Mouse (Mus musculus) G1E (cell line): ENCODE results near the gene Smtnl1. TPM values are rescaled to one million over a fixed set of nuclear protein-coding genes. Genes with fewer than 3 reads are reported as not detected.

Experiments used
- ATAC-seq: 2 replicates; pipeline ENCODE4 v1.8.0; 2016; ENCODE audit warnings: mild to moderate bottlenecking; ENCODE audit not compliant: insufficient number of reproducible peaks, poor library complexity, low FRiP score, severe bottlenecking; ENCODE audit errors: extremely low read depth
- DNase-seq: peaks from one replicate; pipeline ENCODE4 v3.0.0; 2012; ENCODE audit warnings: low spot score
- H3K27me3 ChIP-seq: 2 replicates; pipeline ENCODE4 v1.6.1; 2012; ENCODE audit warnings: mild to moderate bottlenecking, low read length, inconsistent platforms; ENCODE audit not compliant: insufficient read depth
- H3K36me3 ChIP-seq: replicated peaks from 2 replicates; pipeline ENCODE3; 2012; ENCODE audit warnings: mild to moderate bottlenecking, inconsistent platforms
- H3K4me1 ChIP-seq: 2 replicates; pipeline ENCODE4 v1.6.1; 2012; ENCODE audit warnings: low read depth, low read length, inconsistent platforms, mixed read lengths; ENCODE audit not compliant: insufficient read depth
- H3K4me3 ChIP-seq: 2 replicates; pipeline ENCODE4 v1.5.1; 2012; ENCODE audit warnings: low read depth, mild to moderate bottlenecking, inconsistent platforms, low read length, moderate library complexity, mixed read lengths
- H3K9me3 ChIP-seq: replicated peaks from 2 replicates; pipeline ENCODE4 v1.6.1; 2012; ENCODE audit warnings: inconsistent platforms
- CTCF ChIP-seq: IDR thresholded peaks from 2 replicates; pipeline ENCODE4 v1.5.1; 2012; ENCODE audit warnings: low read depth, low read length, inconsistent platforms, mixed read lengths
- GATA1 ChIP-seq: IDR thresholded peaks from 2 replicates; pipeline ENCODE4 v1.6.1; 2012; ENCODE audit warnings: borderline replicate concordance, low read length, inconsistent platforms, mixed read lengths
- GATA2 ChIP-seq: IDR thresholded peaks from 2 replicates; pipeline ENCODE4 v1.6.1; 2012; ENCODE audit warnings: low read depth, low read length, inconsistent platforms, borderline replicate concordance
- POLR2AphosphoS5 ChIP-seq: IDR thresholded peaks from 2 replicates; pipeline ENCODE4 v1.6.1; 2012; ENCODE audit warnings: low read depth, low read length, inconsistent platforms; ENCODE audit not compliant: insufficient replicate concordance
- TAL1 ChIP-seq: conservative IDR thresholded peaks from 2 replicates; pipeline ENCODE4 v1.6.1; 2012; ENCODE audit warnings: low read depth, low read length, inconsistent platforms, mixed read lengths
- polyA plus RNA-seq: library from polyadenylated mRNA; stranded (reverse); fragments of >175 nt; gene quantifications from 2 replicates; pipeline ENCODE4 v1.2.3, GENCODE M21; 2012
- total RNA-seq, 2 experiments: library from RNA; stranded (forward) in 1 of 2; stranded (reverse) in 1 of 2; fragments of 200-1000 nt in 1 of 2; fragments of >200 nt in 1 of 2; fragmentation: Nextera tagmentation in 1 of 2; gene quantifications; 2 replicates each; pipeline ENCODE4 v1.2.3; 2014 to 2017

The Smtnl1 gene
- total and polyA plus RNA-seq, 3 experiments: not detected

DNA sequence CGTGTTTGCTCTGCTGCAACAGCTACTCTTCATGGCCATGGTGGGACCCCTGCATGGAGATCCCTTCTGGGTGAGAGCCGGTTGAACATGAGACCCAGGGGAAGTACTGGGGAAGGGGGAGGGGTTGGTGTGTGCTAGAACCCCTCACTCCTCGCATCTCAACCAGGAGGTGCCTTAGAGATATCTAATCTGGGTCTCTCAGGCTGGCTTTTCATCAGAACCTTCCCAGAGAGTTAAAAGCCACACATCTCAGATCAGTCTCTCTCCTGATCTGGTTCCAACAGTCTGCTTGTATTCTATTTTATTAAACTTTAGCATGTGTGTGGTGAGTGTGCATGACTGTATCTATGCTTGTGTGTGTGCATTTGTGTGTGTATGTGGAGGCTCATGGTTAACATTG, 39.0 kb upstream of the Smtnl1 start:
- no peak for DNase-seq
- no peak overlapping the region for H3K4me3 ChIP-seq
- no peaks in the 10 kb centered on the region for H3K9me3 ChIP-seq
- no peak for ATAC-seq
- TF ChIP-seq TAL1: no peak
- TF ChIP-seq GATA1: no peak
- H3K27me3 ChIP-seq: peaks cover 79% of the 10 kb centered on the region
- no peaks in the 10 kb centered on the region for H3K36me3 ChIP-seq
- H3K4me1 ChIP-seq: peaks cover 9% of the 10 kb centered on the region

DNA sequence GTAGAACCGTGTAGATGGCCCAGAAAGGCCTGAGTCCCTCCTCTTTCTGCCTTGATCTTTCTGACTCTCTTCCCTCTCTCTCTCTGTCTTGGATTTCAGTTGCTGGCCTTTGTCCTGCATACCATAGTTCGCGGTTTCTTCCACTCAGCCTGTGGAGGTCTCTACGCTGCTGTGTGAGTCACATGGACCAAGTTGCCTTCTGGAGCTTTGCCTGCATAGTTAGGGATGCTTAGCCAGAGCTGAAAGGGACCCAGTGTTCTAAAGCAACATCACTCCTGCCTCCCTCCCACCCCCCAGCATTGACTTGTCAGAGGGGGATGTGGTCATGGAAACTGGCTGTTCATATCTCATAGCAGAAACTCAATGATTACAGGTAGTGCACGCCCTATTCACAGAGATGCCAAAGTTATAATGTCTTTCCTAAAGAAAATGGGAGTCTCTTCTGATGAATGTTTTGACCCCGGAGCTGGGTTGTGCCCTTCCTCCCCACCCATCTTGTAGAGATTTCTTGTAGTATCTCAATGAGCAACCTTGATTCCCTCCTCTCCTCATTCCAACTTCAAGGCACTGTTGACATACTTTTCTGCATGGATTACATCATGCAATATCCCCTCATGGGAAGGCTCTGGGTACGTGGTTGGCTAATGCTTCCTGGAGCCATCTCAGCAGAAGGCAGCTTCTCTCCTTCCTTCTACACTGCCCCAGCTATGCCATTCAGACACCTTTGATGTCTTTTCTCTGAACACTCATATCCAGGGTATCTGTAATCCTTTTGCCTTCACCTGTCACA, 37.7 kb upstream of the Smtnl1 start:
- Histone ChIP-seq H3K27me3 (peaks cover 73% of the 10 kb centered on the region), H3K36me3 (no peaks in the 10 kb centered on the region), H3K4me1 (no peaks in the 10 kb centered on the region; the same call in 1 of the 2 replicates), H3K9me3 (no peaks in the 10 kb centered on the region), H3K4me3 (no peak overlapping the region)
- no peak for TF ChIP-seq GATA1
- no peak for TF ChIP-seq TAL1
- no peak for TF ChIP-seq GATA2
- TF ChIP-seq CTCF: no peak
- no peak for TF ChIP-seq POLR2AphosphoS5
- ATAC-seq: no peak
- DNase-seq: no peak

DNA sequence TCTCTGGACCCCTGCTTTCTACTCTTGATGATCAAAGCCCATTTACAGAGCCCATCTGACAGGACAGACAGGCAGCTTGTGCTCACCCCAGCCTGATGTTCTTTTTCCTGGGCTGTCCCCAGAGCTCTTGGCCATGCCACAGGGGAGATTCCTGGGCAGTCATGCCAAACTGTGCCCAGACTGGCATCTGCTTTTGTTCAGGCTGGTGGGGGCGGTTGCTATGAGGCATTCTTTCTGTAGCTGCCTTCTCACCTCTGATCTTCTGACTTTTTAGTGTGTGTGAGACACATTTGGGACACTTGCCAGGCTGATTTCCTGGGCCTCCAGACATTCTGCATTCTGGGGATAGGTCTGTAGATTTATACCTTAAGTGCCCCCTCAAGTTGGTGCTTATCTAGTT, 36.1 kb upstream of the Smtnl1 start:
- Histone ChIP-seq H3K4me1 (no peaks in the 10 kb centered on the region; the same call in 1 of the 2 replicates), H3K36me3 (no peaks in the 10 kb centered on the region)
- ATAC-seq: no peak

DNA sequence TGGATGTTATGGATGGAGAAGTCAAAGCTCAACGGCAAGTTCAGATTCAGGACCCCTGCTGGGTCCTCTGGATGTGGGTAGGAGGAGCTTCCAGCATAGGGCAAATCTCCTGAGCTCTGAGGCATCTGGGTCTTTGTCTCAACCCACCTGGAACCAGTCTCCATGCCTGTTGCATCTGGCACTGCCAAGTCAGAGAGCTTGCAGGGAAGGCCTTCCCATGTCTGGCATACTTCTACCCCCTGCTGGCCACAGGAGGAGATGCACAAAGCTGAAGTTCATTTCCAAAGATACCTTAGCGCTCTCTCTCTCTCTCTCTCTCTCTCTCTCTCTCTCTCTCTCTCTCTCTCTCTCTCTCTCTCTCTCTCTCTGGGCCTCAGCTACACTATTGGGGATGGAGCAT, 33.3 kb upstream of the Smtnl1 start:
- Histone ChIP-seq H3K36me3 (no peaks in the 10 kb centered on the region), H3K27me3 (peaks cover 57% of the 10 kb centered on the region), H3K4me3 (no peak overlapping the region), H3K9me3 (no peaks in the 10 kb centered on the region), H3K4me1 (peaks cover 4% of the 10 kb centered on the region)
- TF ChIP-seq GATA2 (no peak), TAL1 (no peak), GATA1 (no peak), POLR2AphosphoS5 (no peak), CTCF (peak; percentile 43; the same call in 1 of the 2 replicates)
- ATAC-seq (peak; percentile 79), DNase-seq (peak; percentile 61)

More for the DNA sequence above, 36.1 kb upstream of the Smtnl1 start:
- DNase-seq: no peak
- TF ChIP-seq POLR2AphosphoS5 (no peak), TAL1 (no peak), GATA1 (no peak), GATA2 (no peak), CTCF (no peak)
- H3K27me3 ChIP-seq: peaks cover 71% of the 10 kb centered on the region
- H3K9me3 ChIP-seq: no peaks in the 10 kb centered on the region
- no peak overlapping the region for H3K4me3 ChIP-seq

DNA sequence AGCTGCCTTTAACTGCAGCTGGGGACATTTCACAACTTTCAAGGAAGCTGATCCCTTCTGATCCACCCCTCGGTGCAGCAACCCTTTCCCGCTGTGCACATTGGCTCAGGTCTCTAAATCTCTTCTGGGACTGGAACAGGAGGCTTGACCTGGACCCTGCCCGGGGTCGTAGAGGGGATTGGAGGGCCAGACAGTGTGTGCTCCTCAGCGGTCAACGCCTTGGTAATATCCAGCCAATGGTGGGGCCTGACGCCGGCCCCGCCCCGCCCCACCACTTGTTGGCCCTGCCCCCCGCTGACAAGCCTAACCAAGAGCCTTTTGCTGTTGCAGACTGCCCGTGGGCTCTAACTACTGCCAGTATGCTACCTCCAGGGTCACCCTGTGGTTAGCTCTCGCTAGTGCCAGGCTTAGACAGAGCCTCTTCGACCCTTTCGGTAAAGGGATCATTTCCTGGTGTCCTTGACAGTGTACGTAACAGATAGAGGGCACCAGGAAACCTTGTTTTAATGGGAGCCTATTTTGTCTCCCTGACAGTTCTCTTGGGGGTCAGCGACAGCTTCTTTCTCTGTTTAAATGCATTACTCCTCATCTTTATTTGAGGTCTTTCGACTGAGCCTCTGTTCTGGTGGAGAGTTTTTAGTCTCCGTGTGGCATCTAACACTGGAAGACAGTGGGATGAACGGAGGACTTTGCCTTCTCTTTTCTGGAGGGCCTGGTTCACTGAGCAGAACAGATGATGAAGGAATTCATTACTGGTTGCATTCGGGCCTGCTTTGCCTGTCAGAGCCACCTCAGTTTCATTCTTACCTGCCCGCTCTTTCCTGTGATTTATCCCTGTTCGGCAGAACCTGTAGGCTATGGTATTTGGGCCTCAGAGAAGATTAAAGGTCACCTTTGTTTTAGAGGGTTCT, 28.9 kb upstream of the Smtnl1 start:
- Histone ChIP-seq H3K36me3 (no peaks in the 10 kb centered on the region), H3K9me3 (no peaks in the 10 kb centered on the region), H3K27me3 (peaks cover 45% of the 10 kb centered on the region), H3K4me1 (peaks cover 4% of the 10 kb centered on the region), H3K4me3 (no peak overlapping the region)
- TF ChIP-seq CTCF (no peak), POLR2AphosphoS5 (no peak), GATA1 (no peak), GATA2 (no peak)
- ATAC-seq (no peak), DNase-seq (no peak)

- DNase-seq (no peak), ATAC-seq (no peak)
- Histone ChIP-seq H3K9me3 (no peaks in the 10 kb centered on the region), H3K27me3 (peaks cover 41% of the 10 kb centered on the region), H3K4me3 (no peak overlapping the region), H3K36me3 (no peaks in the 10 kb centered on the region), H3K4me1 (peaks cover 4% of the 10 kb centered on the region; the same call in 1 of the 2 replicates)
- TF ChIP-seq CTCF: no peak
- no peak for TF ChIP-seq GATA2
- TF ChIP-seq TAL1: no peak
- TF ChIP-seq POLR2AphosphoS5: no peak
- TF ChIP-seq GATA1: no peak
These were observed 28.1 kb upstream of the Smtnl1 start for GRCm38 (mm10) chr2:84850407-84851129.
